Mouse (Mus musculus) urinary bladder, postnatal 4 days (tissue): ENCODE measurements around the gene Rxfp1.
"Not testable (repeated sequence)": the region's sequence is repeated elsewhere in the genome, so short reads cannot be mapped to it uniquely, and the experiment has no call there.

Experiments
- DNase-seq, 2 experiments: peaks; one replicate each; pipeline ENCODE4 v3.0.0; 2021 to 2022; ENCODE audit warnings: low spot score in 2 of 2

Rxfp1 gene

DNA sequence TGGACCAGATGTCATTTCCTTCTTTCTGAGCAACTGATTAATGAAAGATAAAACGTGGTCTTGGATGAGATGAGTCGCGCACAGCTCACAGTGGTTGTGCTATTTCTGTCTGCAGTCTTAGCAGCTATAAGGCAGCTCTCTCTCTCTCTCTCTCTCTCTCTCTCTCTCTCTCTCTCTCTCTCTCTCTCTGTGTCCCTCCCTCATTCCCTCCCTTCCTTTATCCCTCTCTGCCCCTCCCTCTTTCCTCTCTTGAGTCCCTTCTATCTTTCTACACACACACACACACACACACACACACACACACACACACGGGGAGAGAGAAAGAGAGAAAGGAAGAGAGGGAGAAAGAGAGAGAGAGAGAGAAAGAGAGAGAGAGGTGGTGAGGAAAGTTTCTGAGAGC lies at the start of gene Rxfp1:
Gene Rxfp1, minus strand, starts transcription at position 101 of the 400 bp plus-strand sequence.
- no peak for DNase-seq

DNA sequence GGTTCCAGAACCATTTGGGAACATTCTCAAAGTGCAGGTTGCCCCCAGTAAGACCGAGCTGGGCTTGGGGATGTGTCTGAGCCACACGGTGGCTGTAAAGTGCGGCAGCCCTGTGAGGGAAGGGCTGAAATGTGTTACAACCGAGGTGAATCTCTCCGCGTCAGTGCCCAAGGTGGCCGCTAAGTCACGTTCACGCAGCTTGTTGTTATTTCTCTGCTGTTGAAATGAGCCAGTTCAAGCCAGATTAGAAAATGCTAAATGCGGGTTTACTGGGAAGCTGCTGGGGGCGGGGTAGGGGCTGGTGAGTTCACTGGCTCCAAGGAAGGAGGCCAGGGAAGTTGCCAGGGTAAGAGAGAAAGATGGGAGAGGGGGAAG lies 46.7 kb upstream of the Rxfp1 start:
- DNase-seq, result no peak

DNA sequence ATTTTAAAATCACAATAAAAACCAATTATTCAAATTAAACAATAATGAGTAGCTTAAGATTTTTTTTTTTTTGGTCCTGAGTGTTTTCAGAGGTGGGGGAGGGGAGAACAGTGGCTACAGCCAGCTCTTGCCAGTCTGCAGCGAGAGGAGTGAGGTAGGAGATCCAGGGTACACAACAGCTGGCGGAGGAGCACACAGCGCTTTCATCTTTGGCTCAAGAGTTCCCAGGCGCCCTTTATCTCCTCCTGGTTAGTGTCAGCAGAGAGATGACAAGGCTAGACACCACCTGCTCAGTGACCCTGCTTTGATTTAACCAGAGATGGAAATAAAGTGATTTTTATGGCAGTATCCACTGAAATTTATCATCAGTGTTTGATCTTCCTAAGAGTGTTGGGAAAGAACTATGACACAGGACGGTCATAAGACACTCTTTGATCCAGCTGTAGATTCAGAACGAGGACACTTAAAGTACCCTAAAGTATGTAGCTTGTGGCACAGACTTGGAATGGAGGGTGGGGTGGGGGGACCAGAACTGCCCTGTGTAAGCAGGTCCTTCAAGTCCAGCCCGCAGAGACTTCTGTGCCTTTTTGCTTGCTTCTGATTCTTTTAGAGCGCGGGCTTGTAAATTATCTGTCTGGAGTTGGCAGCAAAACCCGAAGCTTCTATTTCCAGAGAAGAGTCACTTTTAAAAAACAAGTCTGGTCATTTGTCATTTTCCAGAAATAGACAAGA lies 46.1 kb upstream of the Rxfp1 start:
- no peak for DNase-seq

DNA sequence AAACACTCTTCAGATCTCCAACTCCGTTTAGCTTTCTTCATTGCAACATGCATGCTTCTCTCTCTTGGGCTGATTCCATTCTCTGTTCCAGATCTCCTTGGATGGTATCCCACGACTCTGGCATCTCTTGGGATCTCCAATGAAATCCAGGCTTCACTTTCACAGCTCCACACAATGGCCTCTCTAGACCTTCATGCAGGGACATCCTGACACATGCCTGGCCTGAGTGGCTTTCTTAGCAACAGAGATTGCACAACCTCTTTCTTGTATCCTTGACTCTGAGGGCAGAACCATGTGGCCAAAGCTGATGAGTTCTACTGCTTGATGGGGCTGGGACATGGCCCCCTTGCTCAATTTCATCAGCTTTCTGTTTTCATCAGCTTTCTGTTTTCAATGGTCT lies 35.0 kb upstream of the Rxfp1 start:
- DNase-seq, result no peak

DNA sequence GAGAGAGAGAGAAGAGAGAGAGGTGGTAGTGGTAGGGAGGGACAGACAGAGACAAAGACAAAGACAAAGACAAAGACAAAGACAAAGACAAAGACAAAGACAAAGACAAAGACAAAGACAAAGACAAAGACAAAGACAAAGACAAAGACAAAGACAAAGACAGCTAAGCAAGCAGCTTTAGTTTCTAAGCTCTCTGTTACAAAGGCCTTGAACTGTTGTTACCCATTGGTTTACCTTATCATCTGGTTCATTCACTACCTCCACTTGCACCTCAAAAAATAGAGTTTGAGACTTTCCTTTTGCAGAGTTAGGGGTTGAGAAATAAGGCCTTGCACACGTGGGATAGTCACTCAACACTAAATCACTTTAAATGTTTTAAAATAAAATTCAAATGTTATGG lies 16.1 kb upstream of the Rxfp1 start:
- no peak for DNase-seq

DNA sequence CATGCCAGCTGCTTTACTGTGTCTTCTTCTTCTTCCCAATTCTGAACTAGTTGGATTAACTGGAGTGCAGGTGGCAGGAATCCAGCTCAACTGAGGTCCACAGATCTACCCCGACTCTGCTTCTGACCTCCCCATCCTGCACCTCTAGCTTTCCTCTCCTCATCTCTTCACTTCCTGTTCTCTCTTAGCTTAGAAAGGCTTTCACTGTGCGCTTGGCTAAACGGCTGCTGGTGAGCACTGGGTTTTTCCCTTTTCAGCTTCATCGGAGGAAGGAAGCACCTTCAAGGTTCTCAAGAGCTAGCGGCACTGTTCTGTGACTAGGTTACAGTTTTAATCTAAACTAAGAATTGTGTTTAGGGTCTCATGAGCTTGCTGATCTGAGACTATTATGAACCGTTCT lies 8.9 kb upstream of the Rxfp1 start:
- DNase-seq, result no peak

DNA sequence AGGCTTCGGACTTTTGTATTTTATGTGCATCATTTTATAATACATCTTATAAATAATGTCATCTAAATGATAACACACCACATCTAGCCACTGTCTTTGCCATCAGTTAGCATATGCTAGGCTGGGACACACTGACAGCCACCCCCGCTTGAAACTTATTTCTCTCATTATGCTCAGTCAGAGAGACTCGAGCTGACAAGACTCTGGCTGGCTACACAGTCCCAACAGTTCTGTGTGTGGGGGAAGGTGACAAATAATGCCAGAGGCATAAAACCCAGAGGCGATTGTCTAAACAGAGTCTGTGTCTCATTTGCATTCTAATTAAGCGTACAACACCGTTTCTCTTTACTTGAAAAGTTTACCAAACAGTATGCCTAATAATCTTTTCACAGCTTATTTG lies 7.4 kb upstream of the Rxfp1 start:
- no peak for DNase-seq

DNA sequence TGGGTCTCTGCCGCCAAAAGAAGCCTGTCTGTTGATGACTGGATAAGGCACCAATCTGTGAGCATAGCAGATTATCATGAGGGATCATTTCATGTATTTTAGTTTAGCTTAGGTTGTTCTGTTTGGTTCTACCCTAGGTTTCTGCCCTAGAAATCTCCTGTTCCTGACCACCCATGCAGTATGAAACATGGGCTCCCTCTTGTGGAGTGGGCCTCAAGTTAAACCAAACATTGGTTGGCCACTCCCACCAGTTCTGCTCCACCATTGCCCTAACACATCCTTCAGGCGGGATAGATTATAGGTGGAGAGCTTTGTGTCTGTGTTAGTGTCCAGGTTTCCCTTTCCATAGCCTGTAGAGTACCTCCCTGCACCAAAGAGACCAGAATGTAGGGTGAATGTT lies 6.7 kb upstream of the Rxfp1 start:
- no peak for DNase-seq

DNA sequence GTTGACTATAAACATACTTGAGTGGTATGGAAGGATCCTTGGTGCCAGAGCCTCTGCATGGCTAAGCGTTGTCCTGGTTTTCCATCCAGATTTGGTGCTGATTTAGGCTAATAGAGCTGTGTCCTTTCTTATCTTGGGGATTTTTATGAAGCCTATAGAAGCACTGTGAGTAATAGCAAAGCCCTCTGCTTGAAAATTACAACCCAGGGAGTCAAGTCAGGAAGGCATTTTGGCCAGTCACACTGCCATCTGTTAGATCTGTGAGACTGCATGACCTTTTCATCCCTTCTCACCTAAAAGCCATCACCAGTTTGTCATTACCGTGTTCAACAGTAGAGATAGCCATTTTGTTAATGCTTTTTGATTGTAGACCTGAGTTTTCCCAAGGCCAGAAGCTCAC lies 2.7 kb upstream of the Rxfp1 start:
- DNase-seq, result no peak

DNA sequence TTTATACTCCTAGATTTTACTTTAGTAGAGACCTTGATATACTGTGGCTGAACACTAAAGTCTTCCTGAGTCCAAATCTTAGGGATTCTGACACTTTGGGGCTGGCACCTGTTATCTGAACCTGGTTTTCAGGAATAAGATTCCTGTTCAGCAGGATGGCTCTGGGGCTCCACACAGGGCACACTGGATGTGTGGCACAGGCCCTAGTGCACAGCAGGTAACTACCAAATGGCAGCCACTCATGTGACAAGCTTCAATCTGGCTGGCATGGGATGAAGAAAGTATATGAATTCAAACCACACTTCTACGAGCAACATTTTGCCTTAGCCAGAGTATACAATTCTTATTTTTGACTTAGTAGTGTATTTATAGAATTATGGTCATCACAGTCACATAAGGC lies 771 bp upstream of the Rxfp1 start:
- no peak for DNase-seq

DNA sequence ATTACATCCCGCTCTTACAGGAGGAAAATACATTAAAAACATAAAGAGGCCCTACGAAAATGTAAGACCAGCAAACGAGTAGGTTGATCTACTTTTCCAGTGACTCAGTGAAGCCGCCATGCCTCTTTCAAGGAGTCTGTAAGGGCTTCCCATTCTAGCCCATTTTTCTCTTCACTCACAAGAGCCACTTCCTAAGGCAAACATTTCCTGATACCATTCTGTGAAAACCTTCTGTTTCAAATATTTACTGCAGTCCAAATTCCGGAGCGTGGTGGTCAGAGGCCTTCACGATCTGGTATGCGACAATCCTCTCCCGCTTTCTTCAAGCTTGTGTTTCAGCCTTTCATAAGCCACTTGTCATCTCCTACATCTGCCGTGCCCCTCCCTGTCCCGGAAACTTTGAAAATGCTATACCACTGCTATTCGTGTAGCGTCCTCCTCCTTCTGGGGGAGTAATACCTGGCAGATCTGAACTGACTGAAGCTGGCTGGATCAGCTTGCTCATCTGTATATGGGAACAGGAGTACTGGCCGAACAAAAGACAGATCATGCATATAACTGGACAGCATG lies 11.1 kb downstream of the Rxfp1 start:
- no peak for DNase-seq

DNA sequence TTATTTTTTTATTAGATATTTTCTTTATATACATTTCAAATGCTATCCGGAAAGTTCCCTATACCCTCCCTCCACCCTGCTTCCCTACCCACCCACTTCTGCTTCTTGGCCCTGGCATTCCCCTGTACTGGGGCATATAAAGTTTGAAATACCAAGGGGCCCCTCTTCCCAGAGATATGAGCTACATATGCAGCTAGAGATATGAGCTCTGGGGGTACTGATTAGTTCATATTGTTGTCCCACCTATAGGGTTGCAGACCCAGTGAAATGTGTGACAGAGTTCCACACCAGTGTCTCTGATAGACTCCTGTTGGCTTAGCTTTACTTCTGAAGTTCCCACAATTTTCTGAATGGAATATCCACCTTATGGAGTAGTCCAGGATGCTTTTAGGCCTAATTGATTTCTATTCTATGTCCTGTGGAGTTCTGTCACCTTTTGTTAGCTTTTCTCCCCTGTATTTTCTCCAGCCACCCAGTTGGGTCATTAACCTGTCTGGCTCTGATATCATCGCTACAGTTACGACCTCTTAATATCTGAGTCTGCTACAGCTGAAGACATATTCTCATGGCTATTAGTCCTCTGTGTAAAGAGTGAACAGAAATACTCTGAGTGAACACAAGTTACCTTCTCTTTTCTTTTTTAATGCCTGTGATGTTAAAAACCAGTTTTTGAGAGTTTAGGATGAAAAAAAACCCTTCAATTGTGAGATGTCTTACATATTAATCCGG lies 16.8 kb downstream of the Rxfp1 start:
- no peak for DNase-seq

DNA sequence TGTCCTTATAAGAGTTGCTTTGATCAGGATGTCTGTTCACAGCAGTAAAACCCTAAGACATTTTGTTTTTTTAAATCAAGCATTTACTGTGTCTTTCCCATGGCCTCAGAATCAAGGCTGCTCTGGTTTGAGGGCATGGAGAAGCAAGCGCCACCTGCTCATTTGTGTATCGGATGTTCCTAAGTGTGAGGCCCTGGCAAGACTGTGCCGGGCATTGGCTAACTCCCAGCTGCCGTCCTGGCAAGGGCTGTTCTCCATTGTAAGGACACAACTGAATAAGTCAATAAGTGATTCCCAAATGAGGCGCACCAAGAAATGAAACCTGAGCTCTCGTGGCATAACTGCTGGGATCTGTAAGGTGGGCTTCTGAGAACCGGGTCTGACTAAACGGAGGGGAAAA lies 31.2 kb downstream of the Rxfp1 start:
- DNase-seq, result no peak

DNA sequence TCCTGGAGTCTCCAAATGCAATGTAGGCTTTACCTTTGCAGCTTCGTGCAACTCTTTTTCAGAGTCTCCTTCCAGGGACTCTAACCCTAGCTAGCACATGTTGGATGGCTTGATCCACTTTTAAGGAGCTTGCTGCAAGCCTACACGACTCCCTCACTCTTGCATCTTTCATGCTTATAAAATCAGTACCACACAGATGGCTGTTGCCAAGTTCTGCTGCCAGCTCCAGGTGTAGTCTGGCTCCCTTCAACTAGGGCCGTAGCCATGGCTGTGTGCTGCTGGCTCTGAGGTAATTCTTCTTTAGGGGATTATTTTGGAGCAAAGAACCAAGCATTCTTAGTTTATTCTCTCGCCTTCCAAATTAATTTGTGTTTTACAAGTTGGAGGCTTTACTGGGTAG lies 34.5 kb downstream of the Rxfp1 start:
- no peak for DNase-seq

DNA sequence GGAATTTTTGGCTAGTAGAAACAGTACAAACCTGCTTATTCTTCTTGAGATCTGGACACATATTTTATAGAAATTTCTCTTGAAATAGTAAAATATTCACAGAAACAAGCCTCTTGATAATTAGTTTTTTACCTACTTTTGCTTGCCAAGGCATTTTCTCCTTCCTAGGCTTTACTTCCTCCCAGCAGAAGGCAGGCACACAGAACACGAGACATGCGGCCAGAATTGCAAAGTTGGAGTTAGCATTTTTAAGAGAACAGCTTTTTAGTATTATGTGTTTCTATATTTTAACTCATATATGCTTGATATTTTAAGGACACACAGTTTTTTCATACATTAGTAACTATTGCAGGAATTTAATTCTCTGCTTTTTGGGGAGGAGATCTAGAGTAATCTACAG lies 45.7 kb downstream of the Rxfp1 start:
- no peak for DNase-seq

DNA sequence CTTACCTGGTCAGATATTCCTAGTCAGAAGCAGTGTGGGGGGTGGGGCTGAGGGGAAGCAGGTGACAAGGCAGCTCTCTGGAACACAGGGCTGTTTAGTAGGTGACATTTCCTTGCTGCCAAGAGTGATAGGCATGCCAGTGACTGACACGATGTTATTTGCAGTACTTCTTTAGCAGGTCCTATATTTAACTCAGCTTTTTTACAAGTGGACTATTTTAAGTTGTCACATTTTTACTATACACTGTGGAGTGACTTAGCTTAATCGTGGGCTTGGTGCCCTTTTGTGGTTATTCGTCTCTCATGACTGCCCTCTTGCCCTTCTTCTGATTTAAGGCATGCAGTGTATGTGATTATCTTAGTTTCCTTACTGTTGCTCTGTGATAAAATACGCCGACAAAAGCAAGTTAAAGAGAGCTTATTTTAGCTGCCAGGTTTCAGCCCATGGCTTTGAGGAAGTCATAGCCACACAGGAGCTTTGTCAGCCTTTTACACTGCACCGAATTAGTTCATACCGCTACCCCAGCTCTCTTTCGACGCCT lies 47.5 kb downstream of the Rxfp1 start:
- no peak for DNase-seq

DNA sequence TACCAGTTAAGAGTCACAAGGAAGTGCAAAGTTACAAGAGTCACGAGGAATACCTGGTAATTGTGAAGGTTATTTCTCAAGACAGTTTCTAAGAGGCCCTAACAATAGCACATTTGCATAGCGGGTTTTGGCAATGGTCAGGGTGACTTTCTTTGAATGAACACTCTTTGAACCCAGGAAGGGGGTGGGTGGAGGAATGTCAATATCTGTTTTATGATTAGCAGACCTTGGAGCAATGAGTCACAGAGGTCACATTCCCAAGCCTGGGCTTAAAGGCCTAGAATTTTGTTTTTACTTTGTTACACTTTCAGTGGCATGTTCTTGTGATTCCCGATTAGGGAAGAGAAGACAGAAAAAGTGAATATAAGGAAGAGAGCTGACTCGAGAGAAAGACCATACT lies 49.6 kb downstream of the Rxfp1 start:
- not testable (repeated sequence) for DNase-seq

DNA sequence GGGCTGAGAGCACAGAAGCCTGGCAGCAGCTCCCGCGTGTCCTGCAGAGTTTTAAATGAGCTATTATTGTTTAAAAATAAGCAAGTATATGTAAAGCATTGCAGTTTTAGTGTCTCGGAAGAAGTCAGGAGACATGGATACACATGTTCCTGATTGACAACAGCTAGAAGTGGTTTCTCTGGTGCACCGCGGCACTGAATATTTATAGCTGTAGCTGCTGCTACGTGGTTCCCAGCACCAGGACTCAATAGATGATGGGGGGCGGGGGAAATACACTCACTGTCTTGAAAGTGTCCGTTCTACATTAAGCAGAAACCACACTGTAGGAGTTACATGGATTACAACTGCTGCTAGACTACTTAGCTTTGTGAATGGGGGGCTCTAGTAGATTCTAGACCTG lies 54.2 kb downstream of the Rxfp1 start:
- no peak for DNase-seq

DNA sequence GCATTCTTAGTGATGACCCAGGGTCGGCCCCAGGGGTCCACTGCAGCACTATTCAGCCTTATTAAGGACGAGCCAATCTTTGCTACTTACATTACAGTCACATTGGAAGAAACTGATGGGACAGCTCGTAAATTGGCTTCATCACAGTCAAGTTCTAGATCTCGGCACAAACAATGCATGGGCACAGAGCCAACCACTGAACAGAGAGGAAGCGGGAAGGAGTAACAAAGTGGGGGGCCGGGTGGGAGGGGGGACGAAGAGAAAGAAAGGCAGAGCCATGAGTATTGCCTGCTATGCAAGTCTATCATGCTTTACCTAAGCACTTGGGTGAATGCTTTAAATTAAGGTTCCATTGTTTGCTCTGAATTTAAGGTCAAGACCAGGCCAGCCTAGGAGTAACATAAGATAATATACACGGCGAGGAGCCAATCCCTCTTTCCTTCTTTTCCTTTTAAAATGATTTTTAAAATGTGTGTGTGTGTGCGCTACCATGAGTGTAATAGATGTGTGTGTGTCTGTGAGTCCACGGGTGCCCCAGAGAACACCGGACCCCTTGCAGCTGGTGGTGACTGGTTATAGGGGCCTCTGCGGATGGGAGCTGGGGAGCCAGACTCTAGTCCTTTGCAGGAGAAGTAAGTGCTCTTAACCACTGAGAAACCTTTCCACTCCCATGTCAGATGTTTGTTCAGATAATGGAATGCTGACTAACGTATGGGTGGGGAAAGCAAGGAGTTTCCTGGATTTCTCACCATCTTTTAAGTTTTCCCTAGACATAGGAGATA lies 55.1 kb downstream of the Rxfp1 start:
- no peak for DNase-seq

DNA sequence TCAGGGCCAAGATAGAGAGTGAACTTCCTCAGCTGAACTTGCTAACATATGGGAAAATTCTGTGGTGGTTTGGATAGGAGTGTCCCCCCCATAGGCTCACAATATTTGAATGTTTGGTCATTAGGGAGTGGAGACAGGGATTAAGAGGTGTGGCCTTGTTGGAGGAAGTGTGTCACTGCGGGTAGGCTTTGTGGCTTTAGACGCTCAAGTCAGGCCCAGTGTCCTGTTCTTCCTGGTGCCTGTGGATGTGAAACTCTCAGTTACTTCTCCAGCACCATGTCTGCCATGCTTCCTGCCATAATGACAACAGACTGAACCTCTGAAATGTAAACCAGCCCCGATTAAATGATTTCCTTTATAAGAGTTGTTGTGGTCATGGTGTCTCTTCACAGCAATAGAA lies 61.3 kb downstream of the Rxfp1 start:
- no peak for DNase-seq

DNA sequence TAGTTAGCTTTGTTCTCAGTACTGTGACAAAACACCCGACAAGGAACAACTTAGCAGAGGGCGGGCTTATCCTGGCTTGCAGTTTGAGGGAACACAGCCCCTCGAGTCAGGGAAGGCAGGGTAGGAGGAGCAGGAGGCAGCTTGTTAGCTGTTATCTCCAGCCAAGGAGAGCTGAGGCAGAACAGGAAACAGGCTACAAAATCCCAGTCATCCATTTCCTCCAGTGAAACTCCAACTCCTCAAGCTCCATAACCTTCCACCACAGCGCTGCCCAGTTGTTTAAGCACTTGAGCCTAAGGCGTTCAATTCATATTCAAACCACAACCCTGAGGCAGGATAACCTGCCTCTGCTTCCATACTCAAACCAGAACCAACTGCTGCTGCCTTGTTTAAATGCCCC lies 63.0 kb downstream of the Rxfp1 start:
- DNase-seq, result no peak

DNA sequence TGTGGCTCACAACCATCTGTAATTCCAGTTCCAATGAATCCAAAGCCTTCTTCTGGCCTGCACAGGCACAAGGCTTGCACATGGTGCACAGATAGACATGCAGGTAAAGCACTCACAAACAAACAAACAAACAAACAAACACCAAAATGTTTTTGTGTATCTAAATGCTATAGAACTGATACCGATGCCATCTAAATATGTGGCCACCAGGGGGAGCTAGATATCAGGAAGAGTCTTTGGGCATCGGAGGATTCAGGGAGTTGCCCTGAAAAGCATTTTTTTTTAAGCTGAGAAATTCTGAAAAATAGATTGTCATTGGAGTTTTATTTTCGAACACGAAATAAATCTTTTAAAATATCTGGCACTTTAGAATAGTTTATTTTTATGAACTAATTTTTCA lies 64.6 kb downstream of the Rxfp1 start:
- peak in 1 of 2 experiments; percentile 67 for DNase-seq
